Mouse (Mus musculus) v-Abl transformed pro-B cells (cell line): ENCODE measurements around the gene Vps33b.

Source experiments
- in situ Hi-C, 2 experiments: fragments of 400-800 bp; cut with MboI; formaldehyde crosslinking; loops; one replicate each; pipeline ENCODE4 v1.15.1; 2025; ENCODE audit not compliant: unreplicated experiment in 2 of 2

Gene Vps33b

GRCm38 (mm10) chr7:80315733-80316132, 46.3 kb downstream of the Vps33b start:
- in situ Hi-C loops: loop anchor here in 1 of 2 experiments (25.0 kb wide), 1 partner anchor 528 kb away; the partner anchor contains the start of gene Mesp1

DNA sequence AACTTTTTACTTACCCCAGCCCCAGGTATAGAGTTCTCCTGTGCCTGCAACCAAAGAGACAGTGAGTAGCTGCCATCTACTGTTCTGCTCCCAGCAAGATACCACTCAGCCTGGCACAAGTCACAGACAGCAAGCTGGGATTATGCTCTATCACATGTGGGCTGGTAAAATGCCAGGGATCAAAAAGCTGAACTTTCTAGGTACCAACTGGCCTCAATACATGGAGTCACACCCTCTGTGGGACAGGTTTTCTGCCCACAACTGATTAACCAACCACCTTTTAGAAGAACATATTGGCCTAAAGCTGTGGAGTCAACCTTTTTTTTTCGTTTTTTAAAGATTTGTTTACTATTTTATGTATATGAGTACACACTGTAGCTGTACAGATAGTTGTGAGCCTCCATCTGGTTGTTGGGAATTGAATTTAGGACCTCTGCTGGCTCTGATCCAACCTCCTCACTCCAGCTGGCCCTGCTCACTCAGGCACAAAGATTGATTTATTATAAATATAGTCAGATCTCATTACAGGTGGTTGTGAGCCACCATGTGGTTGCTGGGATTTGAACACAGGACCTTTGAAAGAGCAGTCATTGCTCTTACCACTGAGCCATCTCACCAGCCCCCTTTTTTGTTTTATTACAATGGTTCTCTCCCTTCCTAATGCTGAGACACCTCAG, 48.1 kb downstream of the Vps33b start:
- in situ Hi-C loops: loop anchor here in 1 of 2 experiments (25.0 kb wide), 1 partner anchor 530 kb away; the partner anchor contains the start of gene Mesp1

GRCm38 (mm10) chr7:80318670-80319069, 49.2 kb downstream of the Vps33b start:
- in situ Hi-C loops: loop anchor here in 1 of 2 experiments (25.0 kb wide), 1 partner anchor 531 kb away; the partner anchor contains the start of gene Mesp1

GRCm38 (mm10) chr7:80319846-80320496, 50.5 kb downstream of the Vps33b start:
- in situ Hi-C loops: loop anchor here in 1 of 2 experiments (25.0 kb wide), 1 partner anchor 533 kb away; the partner anchor contains the start of gene Mesp1

DNA sequence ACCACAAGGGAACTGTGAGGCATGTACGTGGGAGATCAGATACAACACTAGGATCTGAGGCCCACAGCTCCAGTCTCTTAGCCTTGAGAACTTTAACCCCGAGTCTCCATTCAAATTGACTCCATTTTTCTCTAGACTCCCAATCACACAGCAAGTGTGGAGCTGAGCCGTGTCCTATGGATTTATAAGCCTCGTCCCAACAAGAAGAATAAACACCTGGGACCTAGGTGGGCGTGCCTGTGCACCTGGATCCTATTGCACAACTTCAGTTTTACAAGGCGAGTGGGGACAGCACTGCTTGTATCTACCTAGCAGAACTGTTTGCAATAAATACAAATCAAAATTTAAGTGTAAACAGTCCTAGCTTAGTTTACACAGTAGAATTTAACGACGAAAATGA, 53.9 kb downstream of the Vps33b start:
- in situ Hi-C loops: loop anchor here in 1 of 2 experiments (25.0 kb wide), 1 partner anchor 536 kb away; the partner anchor contains the start of gene Mesp1

- in situ Hi-C loops: loop anchor here in 1 of 2 experiments (25.0 kb wide), 1 partner anchor 537 kb away; the partner anchor contains the start of gene Mesp1
Measured at GRCm38 (mm10) chr7:80324043-80324815, 54.8 kb downstream of the Vps33b start, which contains the start of gene Rccd1. TSS of gene Rccd1 (minus strand) at chr7:80324454.

- in situ Hi-C loops: loop anchor here in 1 of 2 experiments (25.0 kb wide), 1 partner anchor 537 kb away; the partner anchor contains the start of gene Mesp1
Measured at GRCm38 (mm10) chr7:80324816-80325119, 55.3 kb downstream of the Vps33b start.

DNA sequence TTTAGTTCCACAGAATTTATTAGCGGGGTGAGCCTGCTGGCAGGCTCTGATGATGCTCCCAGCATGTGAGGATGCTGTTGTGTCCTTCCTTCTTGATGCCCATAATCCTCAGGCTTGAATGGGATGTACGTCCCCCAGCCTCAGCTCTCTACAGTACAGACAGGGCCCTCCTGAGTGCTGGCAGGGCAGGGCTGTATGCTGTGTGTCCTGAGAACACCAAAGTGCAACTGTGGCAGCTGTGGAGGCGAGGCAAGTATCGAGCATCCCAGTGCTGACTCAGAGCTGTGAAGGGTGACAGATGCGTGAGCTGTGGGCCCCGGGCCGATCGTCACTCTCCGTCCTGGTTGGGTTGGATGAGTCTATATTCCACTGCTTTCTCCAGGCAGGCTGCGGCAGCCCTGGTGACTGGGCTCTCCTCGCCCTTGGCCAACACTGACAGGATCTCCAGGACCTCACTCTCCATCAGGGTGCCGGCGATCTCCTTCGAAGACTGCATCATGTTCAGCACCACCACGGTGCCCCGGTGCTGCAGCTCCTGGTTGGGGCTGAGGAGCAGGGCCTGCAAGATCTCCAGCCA, 55.9 kb downstream of the Vps33b start:
- in situ Hi-C loops: no loop called here

DNA sequence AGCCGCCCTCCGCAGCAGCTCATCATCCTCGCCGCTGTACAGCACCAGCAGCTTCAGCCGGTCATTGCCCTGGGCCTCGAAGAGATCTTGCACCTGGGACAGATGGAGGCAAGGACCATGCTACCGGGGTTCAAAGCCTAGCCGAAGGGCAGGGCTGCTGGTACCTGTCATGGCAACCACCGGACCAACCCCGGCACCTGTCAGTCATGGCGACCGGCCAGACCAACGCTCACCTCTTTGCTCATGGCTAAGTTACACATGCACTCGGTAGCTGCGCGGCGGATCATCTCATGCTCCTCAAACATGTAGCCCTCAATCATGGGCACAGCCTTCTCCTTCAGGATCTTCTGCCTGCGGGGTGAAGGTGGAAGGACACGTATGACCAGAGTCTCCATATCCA, 56.6 kb downstream of the Vps33b start:
- in situ Hi-C loops: no loop called here

DNA sequence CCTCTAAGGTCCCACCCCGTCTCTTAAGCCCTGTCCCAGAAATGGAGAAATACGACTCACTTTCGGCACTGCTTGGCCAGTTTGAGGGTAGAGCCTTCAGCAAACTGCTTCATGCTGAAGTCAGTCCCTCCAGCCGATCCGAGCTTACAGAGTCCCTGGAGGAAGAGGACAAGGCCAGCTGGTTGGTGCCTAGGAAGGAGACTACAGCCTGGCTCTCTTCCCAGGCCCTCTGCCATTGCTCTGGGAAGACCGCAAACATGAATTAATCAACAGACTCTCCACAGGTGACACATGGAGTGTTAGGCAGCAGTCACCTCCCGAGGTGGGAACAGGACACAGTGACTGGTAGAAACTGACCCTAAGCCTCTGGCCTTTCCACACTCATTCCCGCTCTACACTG, 60.8 kb downstream of the Vps33b start:
- in situ Hi-C loops: no loop called here

DNA sequence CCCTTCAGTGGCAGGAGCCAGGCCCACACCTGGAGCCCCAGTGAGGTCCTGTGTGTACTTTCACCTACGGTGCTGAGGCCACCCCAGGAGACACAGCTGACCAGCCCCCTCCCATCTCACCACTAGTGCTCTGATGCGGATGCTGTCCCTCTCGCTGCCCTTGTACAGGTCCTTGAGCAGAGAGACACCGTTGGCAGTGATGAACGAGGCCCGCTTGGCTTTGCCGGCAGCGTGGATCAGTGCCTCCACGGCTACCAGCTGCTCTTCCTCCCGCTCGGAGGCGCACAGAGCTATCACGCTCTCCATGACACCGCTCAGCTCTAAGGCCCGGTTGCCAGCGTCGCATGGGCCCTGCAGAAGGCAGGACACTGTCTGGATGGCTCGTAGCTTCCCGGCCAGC, 62.0 kb downstream of the Vps33b start:
- in situ Hi-C loops: no loop called here

- in situ Hi-C loops: no loop called here
Measured at GRCm38 (mm10) chr7:80334848-80335247, 65.4 kb downstream of the Vps33b start.

DNA sequence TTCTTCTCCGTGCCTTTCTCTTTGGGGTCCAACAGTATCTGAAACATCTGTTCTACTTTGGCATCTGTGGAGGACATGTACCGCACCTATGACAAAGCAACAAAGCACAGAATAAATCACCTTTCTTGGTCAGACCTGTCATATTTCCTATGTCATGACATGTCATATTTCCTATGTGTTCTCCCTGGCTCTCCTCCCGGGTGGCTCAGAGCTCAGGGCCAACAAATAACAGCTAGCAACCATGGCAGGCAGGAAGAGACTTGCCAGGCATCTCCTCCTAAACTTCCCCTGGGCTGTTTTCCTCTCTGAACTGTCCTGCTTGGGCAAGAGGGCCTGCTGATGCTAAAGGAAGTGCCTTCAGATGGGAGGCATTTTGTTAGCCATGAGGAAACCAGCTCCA, 67.5 kb downstream of the Vps33b start:
- in situ Hi-C loops: no loop called here

DNA sequence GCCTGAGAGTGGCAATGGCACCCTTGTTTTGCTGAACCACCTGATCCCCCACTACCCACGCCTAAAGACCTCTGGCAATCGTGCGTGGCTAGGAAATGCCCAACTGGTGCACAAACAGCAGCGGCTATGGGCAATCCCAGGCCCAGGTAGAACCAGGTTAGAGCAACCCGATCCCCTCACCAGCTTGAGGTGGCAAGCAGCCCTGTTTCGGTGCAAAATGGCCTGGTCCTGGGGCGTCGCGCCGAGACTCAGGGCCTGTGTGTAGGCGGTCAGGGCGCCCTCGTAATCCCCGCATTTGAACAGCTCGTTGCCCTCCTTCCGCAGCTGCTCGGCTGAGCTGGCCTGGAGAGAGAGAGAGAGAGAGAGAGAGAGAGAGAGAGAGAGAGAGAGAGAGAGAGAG, 69.9 kb downstream of the Vps33b start:
- in situ Hi-C loops: no loop called here

DNA sequence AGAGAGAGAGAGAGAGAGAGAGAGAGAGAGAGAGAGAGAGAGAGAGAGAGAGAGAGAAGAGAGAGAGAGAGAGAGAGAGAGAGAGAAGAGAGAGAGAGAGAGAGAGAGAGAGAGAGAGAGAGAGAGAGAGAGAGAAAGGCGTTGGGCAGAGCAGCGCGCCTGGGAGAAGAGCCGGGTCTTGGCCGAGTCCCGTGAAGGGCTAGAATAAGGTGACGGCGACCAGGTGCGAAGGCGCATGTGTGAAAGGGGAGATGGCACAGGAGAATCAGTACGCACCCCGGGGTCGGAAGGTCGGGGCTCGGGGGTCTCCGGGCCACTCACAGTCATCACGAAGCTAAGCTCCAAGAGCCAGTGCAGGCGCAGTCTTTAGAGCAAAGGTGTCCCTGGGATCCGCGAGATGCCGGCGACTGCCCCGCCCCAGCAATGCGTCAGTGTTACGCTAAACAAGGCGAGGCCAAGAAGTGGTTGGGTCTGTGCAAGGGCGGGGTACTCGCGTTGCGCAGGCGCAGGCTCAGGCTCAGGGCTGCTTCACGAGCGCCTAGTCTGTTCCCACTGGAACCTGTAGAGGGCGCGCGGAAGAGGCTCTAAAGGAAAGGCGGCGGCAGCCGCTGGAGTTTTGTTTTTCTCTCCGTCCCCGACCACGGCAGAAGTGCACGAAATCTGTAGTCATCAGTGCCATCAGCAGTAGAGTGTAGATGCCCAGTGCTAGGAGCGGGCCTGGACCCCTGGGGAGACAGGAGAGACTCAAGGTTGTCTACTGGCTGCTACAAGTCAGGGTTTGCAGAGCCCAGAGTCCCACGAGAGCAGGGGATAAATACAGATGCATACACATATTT, 70.6 kb downstream of the Vps33b start:
- in situ Hi-C loops: loop anchor here (5.0 kb wide), 1 partner anchor 37 kb away; no protein-coding TSS in a partner anchor

DNA sequence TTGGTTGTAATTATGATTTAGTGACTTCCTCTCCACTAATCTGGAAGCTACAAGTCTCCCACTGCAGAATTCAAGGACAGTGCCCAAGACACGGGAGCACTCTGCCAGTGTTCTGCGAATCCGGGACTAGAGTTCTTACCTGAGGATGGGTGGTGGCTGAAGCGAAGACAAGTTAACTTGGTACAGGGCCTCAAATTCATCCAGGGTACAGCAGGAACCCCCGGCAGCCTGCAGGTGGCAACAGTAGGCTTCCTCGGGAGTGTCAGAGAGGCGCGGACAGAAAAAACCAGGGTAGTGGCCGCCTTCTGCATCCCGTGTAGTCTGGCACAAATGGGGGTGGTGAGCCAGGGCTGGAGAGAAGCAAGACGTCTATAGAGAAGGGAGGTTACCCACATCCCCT, 71.3 kb downstream of the Vps33b start, which contains the start of gene Unc45a:
Unc45a (minus strand) TSS at position 213 of the 400 bp plus-strand sequence.
- in situ Hi-C loops: loop anchor here (5.0 kb wide), 1 partner anchor 37 kb away; no protein-coding TSS in a partner anchor
